Mouse (Mus musculus): ENCODE results near the gene BC048562.

DNA sequence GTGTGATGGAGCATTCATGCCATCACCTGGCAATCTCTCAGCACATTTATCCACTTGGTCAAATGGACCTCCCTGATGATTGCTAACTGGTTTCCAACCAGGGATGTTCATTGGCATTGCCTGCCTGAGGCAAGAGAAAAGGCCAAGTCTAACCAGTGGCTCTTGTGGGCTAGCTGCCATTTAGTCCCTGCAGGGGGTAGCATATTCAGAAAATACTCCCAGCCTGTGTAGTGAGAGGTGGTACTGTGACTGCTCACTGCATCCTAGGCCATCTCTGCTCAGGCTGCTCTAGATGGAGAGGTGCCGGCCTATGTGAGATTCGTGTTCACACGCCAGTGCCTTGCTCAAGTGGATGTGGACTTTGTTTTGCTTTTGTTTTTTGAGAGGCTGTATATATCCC is 38.0 kb upstream of the BC048562 start:
- TF ChIP-seq POLR2A (IDR thresholded peaks at IDR 0.05; ENCODE audit: low read depth, low read length) (no peak), CTCF (IDR thresholded peaks at IDR 0.05; ENCODE audit: extremely low read depth, insufficient read depth, insufficient read length, insufficient replicate concordance) (no peak)
